Mouse (Mus musculus) adipocyte (in vitro differentiated cells): ENCODE data around the gene Atp8b5.

Experiments
- DNase-seq: peaks from one replicate; pipeline ENCODE4 v3.0.0-alpha.2; 2016; ENCODE audit warnings: low spot score

The Atp8b5 gene

DNA sequence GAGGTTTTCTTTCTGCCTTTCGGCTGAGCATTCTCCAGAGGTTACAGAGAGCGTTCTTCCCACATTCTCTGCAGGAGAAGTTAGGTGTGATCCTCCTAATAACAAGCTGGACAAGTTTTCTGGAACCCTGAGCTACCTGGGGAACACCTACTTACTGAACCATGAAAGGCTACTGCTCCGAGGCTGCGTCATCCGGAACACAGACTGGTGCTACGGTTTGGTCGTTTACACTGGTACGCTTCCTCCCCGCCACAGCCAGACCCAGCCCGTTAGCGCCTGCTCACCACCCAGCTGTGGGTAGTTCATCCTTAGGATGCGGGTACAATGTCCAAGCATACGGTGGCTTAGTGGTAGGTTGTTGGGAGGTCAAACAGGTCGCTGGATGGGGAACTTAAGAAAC, 55.4 kb downstream of the Atp8b5 start:
- no peak for DNase-seq

DNA sequence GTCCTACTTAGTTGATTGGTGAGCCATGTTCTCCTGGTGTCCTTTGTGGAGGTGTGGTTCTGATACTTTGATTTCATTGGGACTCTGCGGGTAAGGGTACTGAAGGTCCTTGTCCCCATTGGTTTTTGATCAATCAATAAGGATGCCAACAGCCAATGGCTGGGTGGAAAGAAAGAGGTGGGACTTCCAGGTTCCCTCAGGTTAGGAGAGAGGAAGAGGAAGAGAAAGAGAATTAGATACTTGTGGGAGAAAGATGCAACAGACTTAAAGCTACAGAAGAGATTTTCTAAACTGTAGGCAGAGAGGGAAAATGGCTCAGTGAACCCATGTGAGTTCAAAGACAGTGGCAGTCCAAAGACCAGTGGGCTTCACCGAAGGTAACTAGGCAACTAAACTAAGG, 60.2 kb downstream of the Atp8b5 start:
- no peak for DNase-seq

DNA sequence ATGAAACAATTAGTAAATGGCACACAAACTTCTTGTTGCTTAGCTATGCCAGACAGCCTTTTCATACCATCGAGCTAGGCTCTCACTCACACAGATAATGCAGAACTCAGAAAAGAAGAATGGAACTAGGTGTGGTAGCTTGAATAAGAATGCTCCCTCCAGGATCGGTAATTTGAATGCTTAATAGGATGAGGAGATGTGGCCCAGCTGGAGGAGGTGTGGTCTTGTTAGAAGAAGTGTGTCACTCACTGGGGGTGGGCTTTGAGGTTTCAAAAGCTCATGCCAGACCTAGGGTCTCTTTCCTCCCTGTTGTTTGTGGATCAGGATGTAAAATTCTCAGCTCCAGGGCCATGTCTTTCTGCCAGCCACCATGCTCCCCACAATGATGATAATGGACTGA, 67.8 kb downstream of the Atp8b5 start:
- no peak for DNase-seq

DNA sequence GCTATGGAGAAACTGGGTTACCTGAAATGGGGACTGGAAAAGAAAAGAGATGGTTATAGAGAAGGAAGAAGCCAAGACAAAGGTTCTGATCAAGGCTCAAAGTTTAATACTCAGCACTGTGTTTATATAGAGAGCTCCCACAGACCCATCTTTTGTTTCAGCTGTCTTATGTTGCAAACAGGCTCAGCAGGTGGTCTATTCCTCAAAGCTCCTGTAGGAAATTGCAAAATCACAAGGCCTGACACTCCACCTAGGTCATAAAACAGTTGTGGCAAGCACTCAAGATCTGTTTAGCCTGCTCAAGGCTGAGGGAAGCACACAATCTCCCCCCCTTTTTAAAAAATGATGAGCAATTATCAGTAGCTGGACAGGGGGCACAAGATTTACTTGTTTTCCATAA, 69.2 kb downstream of the Atp8b5 start:
- DNase-seq, result no peak

- no peak for DNase-seq
These were observed 73.3 kb downstream of the Atp8b5 start for GRCm38 (mm10) chr4:43340096-43340804.

DNA sequence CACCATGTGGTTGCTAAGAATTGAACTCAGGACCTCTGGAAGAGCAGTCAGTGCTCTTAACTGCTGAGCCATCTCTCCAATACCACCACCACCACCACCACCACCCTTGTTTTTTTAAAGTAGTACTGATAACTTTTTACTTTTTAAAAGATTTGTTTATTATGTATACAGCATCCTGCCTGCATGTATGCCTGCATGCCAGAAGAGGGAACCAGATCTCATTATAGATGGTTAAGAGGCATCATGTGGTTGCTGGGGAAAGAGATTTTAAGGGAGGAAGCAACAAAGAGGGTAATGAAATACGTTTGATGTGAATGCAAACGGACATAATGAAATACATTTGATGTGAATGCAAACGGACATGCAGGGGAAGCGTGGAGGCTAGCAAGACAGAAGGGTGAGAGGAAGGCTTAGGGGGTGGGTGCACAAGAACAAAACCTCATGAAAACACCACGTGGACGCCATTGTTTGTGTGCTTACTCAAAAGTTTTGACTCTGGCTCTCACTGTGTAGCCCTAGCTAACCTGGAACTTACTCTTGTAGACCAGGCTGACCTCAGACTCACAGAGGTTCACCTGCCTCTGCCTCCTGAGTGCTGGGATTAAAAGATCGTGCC, 74.4 kb downstream of the Atp8b5 start:
- no peak for DNase-seq

GRCm38 (mm10) chr4:43342443-43342842, 75.5 kb downstream of the Atp8b5 start:
- no peak for DNase-seq

DNA sequence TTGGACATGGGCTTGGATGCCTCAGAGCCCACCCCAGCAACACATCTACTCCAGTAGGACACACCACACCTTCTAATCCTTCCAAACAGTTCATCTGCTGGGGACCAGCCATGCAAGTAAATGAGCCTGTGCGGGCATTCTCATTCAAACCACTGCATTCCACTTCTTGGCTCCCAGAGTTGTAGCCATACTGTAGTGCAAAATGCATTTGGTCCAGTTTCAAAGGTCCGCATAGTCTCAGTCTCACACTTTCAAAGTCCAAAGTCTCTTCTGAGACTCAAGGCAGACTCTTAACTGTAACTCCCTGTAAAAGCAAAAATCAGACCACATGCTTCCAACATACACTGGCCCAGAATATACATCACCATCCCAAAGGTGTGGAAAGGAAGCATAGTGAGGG, 78.0 kb downstream of the Atp8b5 start:
- no peak for DNase-seq

GRCm38 (mm10) chr4:43349206-43349605, 82.2 kb downstream of the Atp8b5 start:
- peak; percentile 31 for DNase-seq

- peak; percentile 13 for DNase-seq
These were observed 83.1 kb downstream of the Atp8b5 start for GRCm38 (mm10) chr4:43350038-43350560.

GRCm38 (mm10) chr4:43353662-43354061, 86.7 kb downstream of the Atp8b5 start:
- no peak for DNase-seq

- DNase-seq, result no peak
These were observed 98.1 kb downstream of the Atp8b5 start for GRCm38 (mm10) chr4:43364914-43365560.

DNA sequence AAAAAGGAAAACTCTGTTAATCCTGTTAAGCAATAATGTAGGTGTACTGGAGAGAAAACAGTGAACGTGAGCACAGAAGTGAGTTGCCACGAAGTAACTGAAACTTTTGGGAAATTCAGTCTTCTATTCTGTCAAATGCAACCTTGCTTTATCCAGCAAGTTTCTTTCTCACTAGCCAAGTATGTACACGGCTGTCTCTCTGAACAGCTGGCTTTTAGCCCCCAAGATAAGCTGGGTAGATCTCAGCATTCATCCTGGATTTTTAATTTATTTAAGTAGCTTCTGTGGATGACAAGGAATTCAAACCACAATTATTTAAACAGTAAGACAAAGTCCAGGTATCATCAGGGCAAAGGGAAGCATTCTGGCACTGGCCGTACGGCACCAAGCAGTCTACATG, 100.3 kb downstream of the Atp8b5 start:
- no peak for DNase-seq

DNA sequence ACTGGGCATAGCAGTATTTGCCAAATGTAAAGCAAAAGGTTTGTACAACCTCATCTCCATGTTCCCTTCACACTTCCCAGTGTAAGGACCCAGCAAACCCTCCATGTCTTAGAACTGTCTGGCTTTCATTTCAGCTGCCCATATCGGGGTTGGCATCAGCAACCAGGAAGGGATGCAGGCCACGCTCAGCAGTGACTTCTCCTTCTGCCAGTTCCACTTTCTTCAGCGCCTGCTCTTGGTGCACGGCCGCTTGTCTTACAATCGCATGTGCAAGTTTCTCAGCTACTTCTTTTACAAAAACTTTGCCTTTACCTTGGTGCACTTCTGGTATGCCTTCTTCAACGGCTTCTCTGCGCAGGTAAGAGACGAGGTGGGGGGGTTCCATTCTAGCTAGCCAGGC, 100.8 kb downstream of the Atp8b5 start:
- DNase-seq, result no peak

- DNase-seq, result no peak
These were observed 104.4 kb downstream of the Atp8b5 start for GRCm38 (mm10) chr4:43371406-43371805.

DNA sequence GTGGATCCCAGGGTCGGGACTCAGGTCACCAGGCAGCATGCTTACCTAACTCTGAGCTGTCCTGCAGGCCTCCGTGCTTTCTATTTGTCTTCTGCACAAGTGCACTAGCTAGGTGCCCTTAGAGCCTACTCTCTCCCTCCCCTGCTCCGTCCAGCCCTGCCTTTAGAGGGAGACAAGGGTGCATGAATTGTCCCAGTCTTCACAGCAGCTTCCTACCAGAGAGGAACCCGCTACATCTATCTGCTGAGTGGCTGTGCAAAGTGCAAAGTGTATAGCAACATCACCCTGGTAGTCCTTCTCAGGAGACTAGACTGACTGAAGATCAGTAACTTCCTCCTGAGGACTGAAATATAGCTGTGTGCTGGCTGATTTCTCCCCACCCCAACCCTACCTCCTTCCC, 105.2 kb downstream of the Atp8b5 start:
- DNase-seq, result peak; percentile 37

GRCm38 (mm10) chr4:43374266-43374665, 107.3 kb downstream of the Atp8b5 start:
- DNase-seq, result no peak

- DNase-seq, result no peak
These were observed 112.6 kb downstream of the Atp8b5 start for GRCm38 (mm10) chr4:43379601-43380000.

DNA sequence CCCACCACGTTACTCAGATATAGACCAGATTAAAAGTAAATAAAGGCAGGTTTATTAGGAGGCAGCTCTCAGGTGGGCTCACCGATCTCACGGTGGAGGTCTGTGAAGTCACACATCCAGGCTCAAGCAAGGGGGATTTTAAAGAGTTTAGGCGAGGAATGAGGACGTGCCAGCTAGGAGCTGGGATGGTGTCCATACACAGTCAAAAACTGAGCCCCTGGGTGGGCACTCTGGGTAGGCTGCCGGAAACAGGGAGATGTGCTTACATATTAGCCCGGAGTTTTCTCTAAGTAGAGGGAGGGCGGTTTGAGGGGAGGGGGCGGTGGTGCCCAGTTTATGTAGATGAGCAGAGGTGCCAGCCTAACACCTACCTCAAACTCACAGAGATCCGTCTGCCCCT, 114.0 kb downstream of the Atp8b5 start:
- no peak for DNase-seq

GRCm38 (mm10) chr4:43381408-43382154, 114.6 kb downstream of the Atp8b5 start, which contains the start of gene Rusc2:
Gene Rusc2 (plus strand): TSS chr4:43381979.
- DNase-seq, result peak; percentile 77

- no peak for DNase-seq
These were observed 115.4 kb downstream of the Atp8b5 start for GRCm38 (mm10) chr4:43382155-43383020.
